8 mouse cellular contexts compared by ENCODE assay signal in genomic region chr2:18688286-18688685, GRCm38 (mm10). TPM values are rescaled to one million over a fixed set of nuclear protein-coding genes. Genes with fewer than 3 reads are reported as not detected.
DNase-seq lines count a peak whose midpoint lies in the region; ATAC-seq and TF ChIP-seq lines count a peak whose summit lies in the region.

No protein-coding gene starts in this region.

- peak overlapping the region; percentile 53 for H3K4me3 ChIP-seq in heart, embryonic 15.5 days
- H3K4me3 ChIP-seq in bone marrow macrophage, adult 2 months (ENCODE audit: insufficient read depth, low read length) = peak overlapping the region; percentile 69
- H3K4me3 ChIP-seq in hindbrain, embryonic 15.5 days = peak overlapping the region; percentile 46
- H3K4me3 ChIP-seq in midbrain, embryonic 12.5 days = peak overlapping the region; percentile 53; the same call in 1 of the 2 replicates

- no peak for TF ChIP-seq CTCF in bone marrow macrophage, adult 2 months (IDR thresholded peaks at IDR 0.05; ENCODE audit: low read depth, low read length)

- H3K4me2 ChIP-seq in heart, embryonic 15.5 days = peak overlapping the region; percentile 91
- peak overlapping the region; percentile 83 for H3K4me2 ChIP-seq in hindbrain, embryonic 15.5 days
- peak overlapping the region; percentile 87 for H3K4me2 ChIP-seq in midbrain, embryonic 12.5 days (replicated peaks)

- H3K27ac ChIP-seq in heart, embryonic 15.5 days = no peak overlapping the region
- no peak overlapping the region for H3K27ac ChIP-seq in bone marrow macrophage, adult 2 months (ENCODE audit: insufficient read depth, low read depth, low read length)
- H3K27ac ChIP-seq in hindbrain, embryonic 15.5 days (replicated peaks) = no peak overlapping the region
- H3K27ac ChIP-seq in midbrain, embryonic 12.5 days (replicated peaks) = no peak overlapping the region

- no peak for DNase-seq in heart, adult 11 months
- no peak for DNase-seq in cerebellum, adult 11-12 months
- no peak for DNase-seq in adrenal gland, adult 2 months
- no peak for DNase-seq in adrenal gland, adult 8-10 months

- no peak for TF ChIP-seq POLR2A in bone marrow macrophage, adult 2 months (IDR thresholded peaks at IDR 0.05; ENCODE audit: borderline replicate concordance, low read depth, low read length)

- peaks cover 20% of the 10 kb centered on the region for H3K4me1 ChIP-seq in heart, embryonic 15.5 days (replicated peaks)
- no peaks in the 10 kb centered on the region for H3K4me1 ChIP-seq in bone marrow macrophage, adult 2 months (ENCODE audit: control insufficient read depth, insufficient read depth, low read length)
- peaks cover 21% of the 10 kb centered on the region for H3K4me1 ChIP-seq in hindbrain, embryonic 15.5 days (replicated peaks)
- peaks cover 19% of the 10 kb centered on the region for H3K4me1 ChIP-seq in midbrain, embryonic 12.5 days

- no peak overlapping the region for H3K9ac ChIP-seq in heart, embryonic 15.5 days
- no peak overlapping the region for H3K9ac ChIP-seq in hindbrain, embryonic 15.5 days
- H3K9ac ChIP-seq in midbrain, embryonic 12.5 days (replicated peaks) = no peak overlapping the region

- no peak for ATAC-seq in heart, embryonic 15.5 days (replicated peaks; ENCODE audit: insufficient number of reproducible peaks, insufficient read depth, low FRiP score, low read depth)
- no peak for ATAC-seq in hindbrain, embryonic 15.5 days (ENCODE audit: low FRiP score, low read depth)
- ATAC-seq in midbrain, embryonic 12.5 days (ENCODE audit: low FRiP score, low read depth) = no peak

- WGBS in heart, embryonic 15.5 days = 8% methylated on average over 6 of the region's 6 CpGs
- WGBS in hindbrain, embryonic 15.5 days = 5% methylated on average over 6 of the region's 6 CpGs
- WGBS in midbrain, embryonic 12.5 days = 5% methylated on average over 6 of the region's 6 CpGs

- peaks cover 9% of the 10 kb centered on the region for H3K36me3 ChIP-seq in heart, embryonic 15.5 days
- H3K36me3 ChIP-seq in hindbrain, embryonic 15.5 days = peaks cover 8% of the 10 kb centered on the region
- peaks cover 8% of the 10 kb centered on the region for H3K36me3 ChIP-seq in midbrain, embryonic 12.5 days

- no peaks in the 10 kb centered on the region for H3K9me3 ChIP-seq in heart, embryonic 15.5 days (replicated peaks)
- H3K9me3 ChIP-seq in hindbrain, embryonic 15.5 days = no peaks in the 10 kb centered on the region
- no peaks in the 10 kb centered on the region for H3K9me3 ChIP-seq in midbrain, embryonic 12.5 days

- peaks cover 61% of the 10 kb centered on the region for H3K27me3 ChIP-seq in heart, embryonic 15.5 days
- H3K27me3 ChIP-seq in hindbrain, embryonic 15.5 days = peaks cover 68% of the 10 kb centered on the region
- H3K27me3 ChIP-seq in midbrain, embryonic 12.5 days = peaks cover 64% of the 10 kb centered on the region

RNA-seq across cellular contexts. Expression of gene Spag6, which starts 5.5 kb away (rescaled TPM):
- polyA plus RNA-seq in heart, embryonic 15.5 days (2015; fragmentation: Nextera tagmentation; extraction: Ambion mirVana) = 0.06 and 0.44 TPM in 2 replicates
- polyA plus RNA-seq in bone marrow macrophage, adult 2 months (2012; ENCODE audit: insufficient read depth, insufficient read length, missing spikeins) = not detected in 2 replicates
- polyA plus RNA-seq in hindbrain, embryonic 15.5 days (2015; fragmentation: Nextera tagmentation; extraction: Ambion mirVana) = 0.06 and 0.21 TPM in 2 replicates
- 0.32 and 0.35 TPM in 2 replicates for polyA plus RNA-seq in midbrain, embryonic 12.5 days (2016; fragmentation: Nextera tagmentation; extraction: Ambion mirVana)
- total RNA-seq in adrenal gland, adult 2 months (2021) = under 1 TPM; 0.10 to 0.29 TPM
- 1.9 TPM in 1 of 2 replicates, not detected in the other for polyA plus RNA-seq in adrenal gland, adult 2 months (2012; rRNA removed)
- total RNA-seq in adrenal gland, adult 8-10 months (2022) = 1 to 10 TPM in 2 of 4 experiments, under 1 TPM in 2; 0.44 to 1.3 (median 1.1) TPM

RNA-seq across cellular contexts. Expression of gene Bmi1, which starts 11.5 kb away (rescaled TPM):
- polyA plus RNA-seq in heart, embryonic 15.5 days (2015; fragmentation: Nextera tagmentation; extraction: Ambion mirVana) = 14.0 and 15.1 TPM in 2 replicates
- 22.4 and 24.6 TPM in 2 replicates for polyA plus RNA-seq in bone marrow macrophage, adult 2 months (2012; ENCODE audit: insufficient read depth, insufficient read length, missing spikeins)
- polyA plus RNA-seq in hindbrain, embryonic 15.5 days (2015; fragmentation: Nextera tagmentation; extraction: Ambion mirVana) = 17.8 and 21.1 TPM in 2 replicates
- 36.4 and 44.4 TPM in 2 replicates for polyA plus RNA-seq in midbrain, embryonic 12.5 days (2016; fragmentation: Nextera tagmentation; extraction: Ambion mirVana)
- total RNA-seq in adrenal gland, adult 2 months (2021) = 10 to 100 TPM; 63.2 to 86.4 TPM
- 7.8 and 11.8 TPM in 2 replicates for polyA plus RNA-seq in adrenal gland, adult 2 months (2012; rRNA removed)
- 10 to 100 TPM; 51.7 to 81.7 (median 64.4) TPM for total RNA-seq in adrenal gland, adult 8-10 months (2022)

RNA-seq across cellular contexts. Expression of gene Commd3, which starts 16.1 kb away (rescaled TPM):
- polyA plus RNA-seq in heart, embryonic 15.5 days (2015; fragmentation: Nextera tagmentation; extraction: Ambion mirVana) = 177 and 206 TPM in 2 replicates
- 140 and 147 TPM in 2 replicates for polyA plus RNA-seq in bone marrow macrophage, adult 2 months (2012; ENCODE audit: insufficient read depth, insufficient read length, missing spikeins)
- polyA plus RNA-seq in hindbrain, embryonic 15.5 days (2015; fragmentation: Nextera tagmentation; extraction: Ambion mirVana) = 174 and 175 TPM in 2 replicates
- 135 and 145 TPM in 2 replicates for polyA plus RNA-seq in midbrain, embryonic 12.5 days (2016; fragmentation: Nextera tagmentation; extraction: Ambion mirVana)
- total RNA-seq in adrenal gland, adult 2 months (2021) = 100 to 1,000 TPM; 111 to 133 TPM
- polyA plus RNA-seq in adrenal gland, adult 2 months (2012; rRNA removed) = 123 and 169 TPM in 2 replicates
- total RNA-seq in adrenal gland, adult 8-10 months (2022) = 100 to 1,000 TPM; 115 to 126 (median 121) TPM
